Mouse (Mus musculus): ENCODE results near the gene Gm21731.
"Not testable (repeated sequence)": the region's sequence is repeated elsewhere in the genome, so short reads cannot be mapped to it uniquely, and the experiment has no call there.

- not testable (repeated sequence) for TF ChIP-seq CTCF (IDR thresholded peaks at IDR 0.05; ENCODE audit: control insufficient read depth, insufficient read depth, insufficient read length); MYOG (IDR thresholded peaks at IDR 0.05; ENCODE audit: control insufficient read depth, extremely low read depth, insufficient read length); USF1 (IDR thresholded peaks at IDR 0.05; ENCODE audit: low read depth)
These were observed 6.4 kb upstream of the Gm21731 start for GRCm38 (mm10) chr13:120232447-120233049.
